Mouse (Mus musculus) adipocyte (in vitro differentiated cells): ENCODE measurements around the gene Reln.

Experiments
- DNase-seq: peaks from one replicate; pipeline ENCODE4 v3.0.0-alpha.2; 2016; ENCODE audit warnings: low spot score

The Reln gene

GRCm38 (mm10) chr5:22118456-22118855 is 226.0 kb downstream of the Reln start:
- no peak for DNase-seq

- no peak for DNase-seq
Measured at GRCm38 (mm10) chr5:22116922-22117321, 227.6 kb downstream of the Reln start.

GRCm38 (mm10) chr5:22106811-22107485 is 237.6 kb downstream of the Reln start:
- no peak for DNase-seq

GRCm38 (mm10) chr5:22094984-22095383 is 249.5 kb downstream of the Reln start:
- no peak for DNase-seq

- DNase-seq: no peak
Measured at GRCm38 (mm10) chr5:22094043-22094442, 250.5 kb downstream of the Reln start.

GRCm38 (mm10) chr5:22093157-22093865 is 251.2 kb downstream of the Reln start:
- no peak for DNase-seq

GRCm38 (mm10) chr5:22080468-22080986 is 264.0 kb downstream of the Reln start:
- DNase-seq: no peak

GRCm38 (mm10) chr5:22074971-22075370 is 269.5 kb downstream of the Reln start:
- DNase-seq: no peak

GRCm38 (mm10) chr5:22072591-22072990 is 271.9 kb downstream of the Reln start:
- no peak for DNase-seq

GRCm38 (mm10) chr5:22059251-22059650 is 285.3 kb downstream of the Reln start:
- no peak for DNase-seq

- no peak for DNase-seq
Measured at GRCm38 (mm10) chr5:22041825-22042224, 302.7 kb downstream of the Reln start.

- no peak for DNase-seq
Measured at GRCm38 (mm10) chr5:22039375-22040149, 304.9 kb downstream of the Reln start.

- no peak for DNase-seq
Measured at GRCm38 (mm10) chr5:22035201-22035600, 309.3 kb downstream of the Reln start.

- no peak for DNase-seq
Measured at GRCm38 (mm10) chr5:22033039-22033438, 311.5 kb downstream of the Reln start.

GRCm38 (mm10) chr5:22031653-22032052 is 312.8 kb downstream of the Reln start:
- DNase-seq: no peak

- DNase-seq: no peak
Measured at GRCm38 (mm10) chr5:22028379-22028778, 316.1 kb downstream of the Reln start.

- no peak for DNase-seq
Measured at GRCm38 (mm10) chr5:22027240-22027875, 317.1 kb downstream of the Reln start.

- no peak for DNase-seq
Measured at GRCm38 (mm10) chr5:22025746-22026145, 318.8 kb downstream of the Reln start.

GRCm38 (mm10) chr5:22024108-22024507 is 320.4 kb downstream of the Reln start:
- no peak for DNase-seq

GRCm38 (mm10) chr5:22017896-22018295 is 326.6 kb downstream of the Reln start:
- no peak for DNase-seq

GRCm38 (mm10) chr5:22014459-22014858 is 330.0 kb downstream of the Reln start:
- DNase-seq: no peak

- DNase-seq: no peak
Measured at GRCm38 (mm10) chr5:22009142-22009541, 335.4 kb downstream of the Reln start.
